Mouse (Mus musculus) liver (tissue): ENCODE measurements around the gene Slc12a4.
A peak's percentile ranks its signal among the peaks of the same experiment; 100 is the strongest.
"Not testable (repeated sequence)": the region's sequence is repeated elsewhere in the genome, so short reads cannot be mapped to it uniquely, and the experiment has no call there.

Experiments
- DNase-seq: peaks from one replicate; pipeline ENCODE4 v3.0.0-alpha.2; 2020; ENCODE audit warnings: mixed read lengths

Gene Slc12a4

DNA sequence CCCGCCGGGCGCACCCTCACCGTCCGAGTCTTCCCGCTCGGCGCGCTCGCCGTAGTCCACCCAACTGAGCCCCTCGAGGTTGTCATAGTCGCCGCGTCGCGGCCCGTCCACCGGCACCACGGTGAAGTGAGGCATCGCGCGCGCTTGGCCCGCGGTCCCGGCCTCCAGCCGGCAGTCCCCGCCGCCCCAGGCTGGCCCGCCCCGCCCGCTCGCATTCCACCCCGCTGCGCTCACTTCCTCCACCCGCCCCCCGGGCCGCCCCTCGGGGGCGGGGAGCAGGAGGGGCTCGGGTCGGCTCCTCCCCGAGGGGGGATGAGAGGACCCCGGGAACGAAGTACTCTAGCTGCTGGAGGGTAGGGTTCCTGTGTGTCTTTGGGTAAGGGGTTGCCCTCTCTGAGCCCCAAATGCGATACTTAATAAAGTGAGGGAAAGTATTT lies at the start of gene Slc12a4:
TSS of gene Slc12a4 (minus strand) at position 193 of the 437 bp plus-strand sequence.
- peak; percentile 87 for DNase-seq

DNA sequence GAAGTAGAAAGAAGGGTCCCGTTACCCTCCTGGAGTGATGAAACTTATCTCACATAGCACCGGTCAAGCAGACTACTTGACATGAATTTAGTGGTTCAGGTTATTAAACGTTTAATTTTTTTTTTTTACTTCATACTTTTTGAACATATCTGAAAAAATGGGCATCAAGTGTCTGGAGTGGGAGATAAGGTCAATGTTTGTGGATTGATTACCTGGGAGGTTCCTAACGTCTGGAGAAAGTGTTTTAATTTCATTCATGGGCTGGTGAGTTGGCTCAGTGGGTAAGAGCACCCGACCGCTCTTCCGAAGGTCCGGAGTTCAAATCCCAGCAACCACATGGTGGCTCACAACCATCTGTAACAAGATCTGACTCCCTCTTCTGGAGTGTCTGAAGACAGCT lies 46.3 kb upstream of the Slc12a4 start:
- DNase-seq, result not testable (repeated sequence)

DNA sequence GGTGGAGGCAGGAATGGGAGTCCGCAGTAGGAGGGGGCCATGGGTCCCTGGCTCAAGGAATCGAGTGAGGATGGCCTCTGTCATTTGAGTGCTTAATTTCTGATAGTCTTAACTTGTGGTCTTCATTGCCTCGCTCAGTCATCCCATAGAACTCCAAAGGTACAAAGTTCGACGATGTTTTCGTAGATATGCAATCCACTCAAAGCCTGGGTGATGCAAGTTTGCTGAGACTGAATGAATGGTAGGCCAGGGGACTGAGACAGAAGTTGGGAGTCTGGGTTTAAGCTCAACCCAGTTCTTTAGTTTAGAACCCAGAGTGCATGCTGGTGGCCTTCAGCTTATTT lies 45.7 kb upstream of the Slc12a4 start, which contains the start of gene Ddx28:
TSS of gene Ddx28 (minus strand) at position 240 of the 344 bp plus-strand sequence.
- DNase-seq, result no peak

DNA sequence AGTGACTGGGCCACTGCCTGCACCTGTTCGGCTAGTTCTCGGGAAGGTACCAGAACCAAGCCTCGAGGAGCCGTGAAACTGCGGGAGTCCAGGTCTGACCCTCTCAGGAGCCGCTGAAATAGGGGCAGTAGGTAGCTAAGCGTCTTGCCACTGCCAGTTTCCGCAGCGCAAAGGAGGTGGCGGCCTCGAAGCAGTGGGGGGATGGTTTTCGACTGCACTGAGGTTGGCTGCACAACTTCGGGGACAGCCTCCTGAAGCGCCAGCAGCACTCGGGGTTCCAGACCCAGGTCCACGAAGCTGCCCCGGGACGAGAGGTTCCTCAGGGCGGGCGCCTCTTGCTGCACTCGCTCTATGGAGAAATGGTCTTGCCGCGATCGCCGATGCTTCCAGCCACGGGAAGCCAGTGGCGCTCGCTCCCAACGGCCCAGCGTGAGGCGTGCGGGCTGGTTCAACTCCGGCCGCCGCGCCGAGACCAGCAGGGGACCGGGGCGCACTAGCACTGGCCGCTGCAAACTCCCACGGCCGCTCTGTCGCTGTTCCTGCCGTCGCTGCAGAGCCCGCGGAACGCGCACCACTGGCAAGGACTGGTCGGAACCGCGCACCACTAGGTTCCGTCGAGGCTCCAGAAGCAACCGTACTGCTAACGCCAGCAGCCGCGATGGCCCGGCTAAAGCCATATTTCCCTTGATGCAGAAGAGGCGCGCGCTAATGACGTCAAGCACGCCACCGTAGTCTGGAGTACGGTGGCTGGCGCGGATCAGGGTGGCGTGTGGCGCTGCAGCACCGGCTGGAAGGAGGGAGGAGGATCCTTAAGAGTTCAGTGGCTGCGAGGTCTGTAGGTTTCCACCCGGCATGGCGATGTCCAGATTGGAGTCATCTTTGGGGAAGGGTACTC lies 45.1 kb upstream of the Slc12a4 start:
- DNase-seq, result peak; percentile 91

DNA sequence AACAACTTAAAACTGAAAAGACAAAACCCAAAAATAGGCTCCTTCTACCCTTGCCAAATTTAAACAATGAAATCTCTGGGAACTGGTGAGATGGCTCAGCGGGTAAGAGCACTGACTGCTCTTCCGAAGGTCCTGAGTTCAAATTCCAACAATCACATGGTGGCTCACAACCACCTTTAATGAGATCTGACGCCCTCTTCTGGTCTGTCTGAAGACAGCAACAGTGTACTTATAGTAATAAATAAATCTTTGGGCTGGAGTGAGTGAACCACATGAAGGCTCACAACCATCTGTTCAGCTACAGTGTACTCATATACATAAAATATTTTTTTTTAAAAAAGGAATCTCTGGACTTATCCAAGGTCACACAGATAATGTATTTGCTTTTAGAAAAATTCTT lies 42.0 kb upstream of the Slc12a4 start:
- DNase-seq, result not testable (repeated sequence)

DNA sequence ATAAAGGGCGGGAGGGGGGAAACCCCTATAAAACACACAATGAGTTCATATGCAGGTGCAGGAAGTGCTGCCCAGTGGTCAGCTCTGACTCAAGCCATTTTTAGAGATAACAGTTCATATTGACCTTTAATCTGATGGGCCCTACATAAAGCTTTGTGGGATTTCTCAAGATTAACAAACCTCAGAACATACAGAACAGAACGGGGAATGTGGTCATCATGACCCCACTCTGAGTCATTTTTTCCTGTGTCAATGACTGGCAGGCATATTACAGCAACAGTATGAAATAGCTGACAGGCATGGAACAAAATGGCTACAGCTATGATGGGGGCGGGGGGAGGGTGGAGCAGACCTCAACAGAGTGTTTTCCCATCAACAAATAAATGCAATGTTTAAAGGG lies 41.2 kb upstream of the Slc12a4 start:
- DNase-seq, result no peak

DNA sequence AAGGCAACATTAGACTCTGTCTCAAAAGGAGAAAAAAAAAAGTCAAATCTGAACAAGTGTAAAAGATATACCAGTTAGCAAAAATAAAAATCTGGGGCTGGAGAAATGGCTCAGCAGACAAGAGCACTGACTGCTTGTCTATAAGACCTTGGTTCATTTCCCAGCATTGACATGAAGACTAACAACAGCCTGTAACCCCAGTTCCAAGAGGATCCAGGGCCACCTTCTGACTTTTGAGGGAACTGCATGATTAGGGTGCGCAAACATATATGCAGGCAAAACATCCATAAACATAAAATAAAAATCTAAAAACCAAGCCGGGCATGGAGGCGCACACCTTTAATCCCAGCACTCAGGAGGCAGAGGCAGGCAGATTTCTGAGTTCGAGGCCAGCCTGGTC lies 40.5 kb upstream of the Slc12a4 start:
- DNase-seq, result no peak

DNA sequence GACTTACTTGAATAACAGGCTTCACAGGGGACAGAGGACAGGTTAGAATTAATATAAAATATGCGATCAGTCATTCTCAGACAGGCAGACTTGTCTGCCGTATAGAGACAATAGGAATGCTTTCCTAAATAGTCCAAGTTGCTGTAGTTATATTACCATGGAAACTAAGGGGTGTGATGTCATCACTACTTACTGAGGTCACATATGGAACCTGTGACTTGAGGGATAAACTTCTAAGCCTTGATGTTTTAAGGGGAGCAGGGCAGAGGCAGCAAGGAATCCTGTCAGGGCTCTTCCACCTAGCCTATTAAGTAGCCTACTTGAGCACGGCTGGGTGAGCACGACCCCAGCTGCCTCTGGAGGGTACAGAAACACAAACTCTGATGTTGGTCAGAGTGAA lies 40.0 kb upstream of the Slc12a4 start, which contains the start of gene Dpep2nb:
TSS of gene Dpep2nb (minus strand) at position 101 of the 400 bp plus-strand sequence.
- DNase-seq, result no peak

DNA sequence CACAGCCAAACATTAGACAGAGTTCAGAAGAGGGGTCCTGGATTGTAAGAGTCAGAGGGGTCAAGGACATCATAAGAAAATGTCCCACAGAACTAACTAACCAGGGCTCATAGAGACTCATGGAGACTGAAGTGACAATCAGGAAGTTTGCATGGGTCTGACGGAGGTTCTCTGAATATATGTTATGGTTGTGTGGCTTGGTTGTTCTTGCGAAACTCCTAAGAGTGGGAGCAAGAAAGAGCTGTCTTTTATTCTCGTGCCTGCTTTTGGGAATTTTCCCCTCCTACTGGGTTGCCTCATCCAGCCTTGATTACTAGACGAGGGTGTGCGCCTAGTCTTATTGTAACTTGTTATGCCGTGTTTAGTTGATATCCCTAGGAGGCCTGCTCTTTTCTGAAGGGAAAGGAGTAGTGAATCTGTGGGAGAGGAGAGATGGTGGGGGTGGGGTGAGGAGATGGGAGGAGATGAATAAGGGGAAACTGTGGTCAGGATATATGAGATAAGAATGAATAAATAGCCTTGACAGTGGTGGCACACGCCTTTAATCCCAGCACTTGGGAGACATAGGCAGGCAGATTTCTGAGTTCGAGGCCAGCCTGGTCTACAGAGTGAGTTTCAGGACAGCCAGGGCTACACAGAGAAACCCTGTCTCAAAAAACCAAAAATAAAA lies 38.8 kb upstream of the Slc12a4 start:
- DNase-seq, result no peak

DNA sequence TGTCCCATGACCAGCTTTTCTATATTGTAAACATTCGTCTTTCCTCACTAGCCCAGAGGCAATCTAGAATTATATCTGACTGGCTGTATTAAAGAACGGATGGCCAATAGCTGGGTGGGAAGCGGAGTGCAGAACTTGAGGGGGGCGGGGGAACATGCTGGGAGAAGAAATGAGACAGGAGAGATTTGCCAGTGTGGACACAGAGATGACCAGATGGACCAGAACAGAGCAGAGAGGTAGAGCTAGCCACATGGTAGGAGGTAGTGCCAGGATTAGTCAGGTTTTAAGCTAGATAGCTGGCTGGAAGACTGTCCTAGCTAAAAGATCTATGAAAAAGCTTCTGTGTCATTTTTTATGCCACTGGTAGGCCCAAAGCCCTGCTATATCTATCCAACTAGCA lies 36.0 kb upstream of the Slc12a4 start:
- DNase-seq, result no peak

DNA sequence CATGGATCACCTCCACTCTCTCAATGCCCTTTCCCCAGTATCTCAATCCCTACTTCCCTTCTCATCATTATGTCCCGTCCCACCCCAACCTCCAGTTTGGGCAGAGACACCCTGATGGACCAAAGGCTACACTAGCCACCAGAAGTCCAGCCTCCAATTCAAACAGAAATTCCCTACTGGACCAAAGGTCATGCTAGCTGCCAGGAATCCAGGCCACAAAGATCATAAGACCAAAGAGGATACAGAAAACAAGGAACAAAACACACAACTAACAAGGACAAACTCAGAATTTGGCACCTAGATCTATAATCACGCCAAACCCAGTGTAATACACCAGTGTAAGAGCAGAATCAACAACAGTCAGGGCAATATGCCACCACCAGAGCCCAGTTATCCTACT lies 33.1 kb upstream of the Slc12a4 start:
- no peak for DNase-seq

DNA sequence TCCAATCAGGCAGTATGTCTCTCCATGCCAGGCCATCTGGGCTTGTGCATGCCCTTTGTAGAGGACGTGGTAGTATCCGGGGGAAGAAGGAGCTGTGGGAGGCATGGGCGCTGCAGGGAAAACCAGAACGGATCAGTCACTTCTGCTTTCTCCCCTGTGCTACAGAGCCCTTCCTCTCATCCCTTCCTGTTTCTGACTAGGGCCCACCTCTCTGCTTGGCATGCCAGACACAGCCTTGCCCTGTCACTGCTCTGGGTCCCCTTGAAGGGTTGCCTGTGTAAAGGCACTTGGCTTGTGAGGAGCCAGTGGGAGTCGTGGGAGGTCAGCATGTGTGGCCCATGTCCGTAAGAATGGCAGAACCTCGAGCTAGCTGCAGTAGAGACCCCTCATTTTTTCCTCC lies 30.5 kb upstream of the Slc12a4 start:
- DNase-seq, result no peak

DNA sequence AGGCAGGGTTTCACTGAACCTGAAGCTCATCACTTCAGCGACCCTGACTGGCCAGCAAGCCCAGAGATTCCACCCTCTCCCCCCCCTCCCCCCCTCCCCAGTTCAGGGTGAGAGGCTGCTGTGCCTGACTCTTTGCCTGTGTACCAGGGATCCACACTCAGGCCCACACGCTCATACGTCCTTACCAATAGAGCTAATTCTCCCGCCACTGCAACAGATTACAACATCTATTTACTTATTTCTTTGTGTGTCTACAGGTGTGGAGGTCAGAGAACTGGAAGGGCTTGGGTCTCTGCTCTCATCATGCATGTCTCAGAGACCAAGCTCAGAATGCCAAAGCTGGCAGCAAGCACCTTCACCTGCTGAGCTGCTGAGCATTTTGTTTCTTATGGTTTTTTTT lies 27.3 kb upstream of the Slc12a4 start:
- DNase-seq, result no peak

DNA sequence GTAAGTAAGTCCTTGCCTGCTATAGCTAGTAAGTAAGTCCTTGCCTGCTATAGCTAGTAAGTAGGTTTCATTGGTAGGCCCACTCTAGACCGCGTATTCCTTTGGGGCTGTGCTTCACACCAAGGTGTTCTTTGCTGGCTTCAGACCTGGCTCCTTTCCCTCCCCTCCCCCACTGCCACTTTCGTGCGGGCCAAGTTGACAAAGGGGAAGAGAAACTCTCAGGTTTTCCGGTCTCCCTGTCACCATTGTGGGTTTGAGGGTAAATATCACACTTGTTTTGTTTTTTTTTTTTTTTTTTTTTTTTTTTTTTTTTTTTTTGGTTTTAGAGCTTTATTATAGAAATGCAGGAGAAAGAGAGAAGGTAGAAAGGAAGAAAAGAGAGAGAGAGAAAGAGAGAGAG lies 26.6 kb upstream of the Slc12a4 start:
- DNase-seq, result no peak

DNA sequence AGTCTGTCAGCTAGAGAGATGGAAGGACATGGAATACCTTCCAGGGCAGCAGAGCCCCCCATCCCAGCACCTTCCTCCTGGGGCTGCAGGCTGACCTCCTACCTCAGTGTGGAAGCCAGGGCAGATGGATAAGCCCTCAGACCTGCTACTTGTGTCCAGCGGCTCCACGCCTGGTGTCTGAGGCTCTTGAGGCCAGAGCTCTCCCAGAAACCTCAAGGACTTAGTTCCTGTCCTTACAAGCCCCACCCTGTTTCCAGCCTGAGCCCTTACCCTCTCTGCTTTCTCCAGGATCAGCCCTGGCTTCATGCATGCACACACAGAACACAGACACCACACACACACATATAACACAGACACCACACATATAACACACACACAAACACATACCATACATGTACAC lies 25.6 kb upstream of the Slc12a4 start:
- no peak for DNase-seq

DNA sequence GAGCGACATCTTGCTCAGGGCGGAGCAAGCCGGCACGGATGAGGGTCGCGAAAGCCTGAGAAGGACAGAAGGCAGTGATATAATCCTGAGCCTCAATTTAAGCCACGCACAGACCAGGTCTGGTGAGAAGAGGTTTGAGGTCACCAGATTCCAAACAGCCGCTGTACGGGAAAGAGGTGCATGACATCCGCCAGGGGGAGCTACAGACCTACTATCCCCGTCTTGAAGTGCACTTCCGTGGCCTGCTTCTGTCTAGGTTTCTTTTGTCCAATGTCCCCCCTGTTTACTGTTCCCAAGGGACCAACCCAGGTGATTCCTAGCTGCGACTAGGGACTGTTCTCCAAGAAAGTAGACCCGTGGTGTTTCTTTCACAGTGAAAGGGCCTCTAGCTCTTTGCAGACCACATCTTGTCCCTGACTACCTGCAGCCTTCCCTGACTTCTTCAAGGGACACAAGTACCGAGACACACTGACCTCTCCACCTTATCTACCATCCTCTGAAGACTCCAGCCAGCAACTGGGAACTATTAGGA lies 25.0 kb upstream of the Slc12a4 start, which contains the start of gene Dus2:
TSS of gene Dus2 (plus strand) at position 482 of the 532 bp plus-strand sequence.
- DNase-seq, result peak; percentile 87

DNA sequence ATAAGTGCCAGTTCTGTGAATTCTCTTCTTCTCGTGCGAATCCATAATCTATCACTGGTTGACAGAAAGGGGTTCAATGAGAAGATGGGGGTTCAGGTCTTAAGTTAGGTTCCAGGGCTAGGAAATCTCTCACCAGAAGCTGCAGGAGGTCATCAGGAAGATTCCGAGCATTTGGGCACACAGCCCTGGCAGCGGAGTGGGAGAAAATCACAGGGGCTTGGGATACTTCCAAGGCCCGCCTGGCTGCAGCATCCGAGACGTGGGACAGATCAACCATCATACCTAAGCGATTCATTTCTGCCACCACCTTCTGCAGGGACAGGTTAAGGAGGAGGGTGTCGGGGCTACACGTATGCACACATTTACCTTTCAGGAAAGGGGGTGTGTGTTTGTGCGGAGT lies 22.6 kb upstream of the Slc12a4 start:
- no peak for DNase-seq

DNA sequence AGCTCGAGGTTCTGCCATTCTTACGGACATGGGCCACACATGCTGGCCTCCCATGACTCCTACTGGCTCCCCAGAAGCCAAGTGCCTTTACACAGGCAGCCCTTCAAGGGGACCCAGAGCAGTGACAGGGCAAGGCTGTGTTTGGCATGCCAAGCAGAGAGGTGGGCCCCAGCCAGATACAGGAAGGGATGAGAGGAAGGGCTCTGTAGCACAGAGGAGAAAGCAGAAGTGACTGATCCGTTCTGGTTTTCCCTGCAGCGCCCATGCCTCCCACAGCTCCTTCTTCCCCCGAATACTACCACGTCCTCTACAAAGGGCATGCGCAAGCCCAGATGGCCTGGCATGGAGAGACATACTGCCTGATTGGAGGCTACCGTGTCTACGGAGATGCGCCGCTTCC lies 17.5 kb upstream of the Slc12a4 start:
- DNase-seq, result not testable (repeated sequence)

DNA sequence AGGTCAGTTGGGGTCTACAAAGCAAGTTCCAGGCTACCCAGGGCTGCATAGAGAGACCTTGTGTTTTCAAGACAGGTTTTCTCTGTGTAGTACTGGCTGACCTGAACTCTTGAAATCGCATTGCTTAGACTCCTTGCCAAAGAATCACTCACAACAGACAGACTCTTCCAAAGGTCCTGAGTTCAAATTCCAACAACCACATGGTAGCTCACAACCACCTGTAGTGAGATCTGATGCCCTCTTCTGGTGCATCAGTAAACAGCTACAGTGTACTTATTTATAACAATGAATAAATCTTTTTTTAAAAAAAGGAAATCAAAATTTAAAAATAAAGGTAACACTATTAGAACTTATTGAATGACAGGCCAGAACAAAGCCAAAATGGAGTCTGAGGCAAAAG lies 15.2 kb upstream of the Slc12a4 start:
- DNase-seq, result no peak

DNA sequence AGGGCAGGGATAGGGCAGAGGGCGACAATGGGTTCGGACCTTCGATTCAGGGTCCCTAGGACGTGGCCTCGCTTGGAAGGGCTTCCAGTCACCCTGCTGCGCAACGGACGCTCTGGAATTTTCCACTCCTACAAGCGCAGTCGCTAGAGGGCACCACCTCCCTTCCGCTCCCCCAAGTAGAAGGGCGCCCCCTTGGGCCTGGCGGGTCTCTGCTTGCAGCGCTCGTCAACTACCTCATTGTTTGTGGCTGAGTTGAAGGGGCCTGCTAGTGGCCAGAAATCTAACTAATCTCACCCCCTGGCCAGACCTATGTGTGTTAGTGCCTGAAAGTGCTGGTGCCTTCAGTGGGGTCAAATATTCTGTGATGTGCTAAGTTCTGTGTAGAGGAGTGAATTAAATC lies 13.4 kb upstream of the Slc12a4 start, which contains the start of gene Dpep3:
TSS of gene Dpep3 (minus strand) at position 105 of the 400 bp plus-strand sequence.
- DNase-seq, result no peak

DNA sequence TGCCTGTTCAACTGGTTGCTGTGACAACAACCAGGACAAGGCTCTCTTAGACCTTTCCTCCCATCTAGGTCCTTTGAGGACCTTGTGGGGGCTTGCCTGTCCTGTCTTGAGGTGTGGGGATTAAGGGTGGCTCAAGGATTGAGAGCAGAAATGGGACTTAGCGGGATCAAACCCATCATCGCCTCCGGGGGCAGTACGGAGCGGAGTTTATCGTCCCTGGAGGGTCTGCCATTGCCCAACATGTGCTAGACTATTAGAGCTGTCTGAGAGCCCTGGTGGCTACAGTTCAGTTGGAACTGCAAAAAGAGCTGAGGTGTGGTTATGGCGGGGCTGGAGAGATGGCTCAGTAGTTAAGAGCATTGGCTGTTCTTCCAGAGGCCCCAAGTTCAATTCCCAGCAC lies 9.5 kb upstream of the Slc12a4 start:
- DNase-seq, result no peak

DNA sequence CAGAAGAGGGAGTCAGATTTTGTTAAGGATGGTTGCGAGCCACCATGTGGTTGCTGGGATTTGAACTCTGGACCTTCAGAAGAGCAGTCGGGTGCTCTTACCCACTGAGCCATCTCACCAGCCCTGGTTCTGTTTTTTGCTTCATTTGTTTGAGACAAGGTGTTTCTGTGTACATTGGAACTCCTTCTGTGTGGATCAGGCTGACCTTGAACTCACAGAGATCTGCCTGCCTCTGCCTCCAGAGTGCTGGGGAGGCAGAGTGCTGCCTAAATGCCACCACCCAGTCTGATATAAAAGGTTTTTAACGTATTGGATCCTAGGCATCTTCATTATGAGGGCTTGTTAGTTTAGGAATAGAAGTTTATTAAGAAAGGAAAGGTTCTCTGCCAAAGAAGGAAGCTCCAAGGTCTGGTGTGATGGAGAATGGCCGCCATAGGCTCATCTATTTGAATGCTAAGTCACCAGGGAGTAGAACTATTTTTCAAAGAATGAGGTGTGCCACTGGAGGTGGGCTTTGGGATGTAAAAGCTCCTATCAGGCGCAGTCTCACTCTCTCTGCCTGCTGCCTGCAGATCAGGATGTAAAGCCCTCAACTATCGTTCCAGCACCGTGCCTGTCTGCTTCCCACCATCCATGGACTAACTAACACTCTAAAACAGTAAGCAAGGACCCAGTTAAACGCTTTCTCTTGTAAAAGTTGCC lies 5.3 kb upstream of the Slc12a4 start:
- no peak for DNase-seq

DNA sequence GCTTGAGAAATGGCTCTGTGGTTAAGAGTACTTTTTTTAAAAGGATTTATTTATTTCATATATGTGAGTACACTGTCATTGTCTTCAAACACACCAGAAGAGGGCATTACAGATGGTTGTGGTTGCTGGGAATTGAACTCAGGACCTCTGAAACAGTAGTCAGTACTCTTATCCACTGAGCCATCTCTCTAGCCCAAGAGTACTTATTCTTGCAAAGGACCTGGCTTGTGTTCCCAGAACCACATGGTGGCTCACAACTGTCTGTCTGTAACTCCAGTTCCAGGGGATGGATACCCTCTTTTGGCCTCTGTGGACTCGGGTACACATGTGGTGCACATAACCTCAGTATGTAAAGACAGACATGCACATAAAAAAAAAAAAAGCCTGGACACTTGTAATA lies 3.5 kb upstream of the Slc12a4 start:
- DNase-seq, result no peak
